Mouse (Mus musculus): ENCODE results near the gene Gm18596. TPM values are rescaled to one million over a fixed set of nuclear protein-coding genes. Genes with fewer than 3 reads are reported as not detected.
"Not testable (repeated sequence)": the region's sequence is repeated elsewhere in the genome, so short reads cannot be mapped to it uniquely, and the experiment has no call there.

Gene Gm18596
- not detected in 2 replicates for polyA plus RNA-seq (2011; ENCODE audit: insufficient read depth, insufficient read length, low replicate concordance, missing spikeins)

GRCm38 (mm10) chr10:77741924-77742688, at the start of gene Gm18596:
TSS of gene Gm18596 (minus strand) at chr10:77742638.
- not testable (repeated sequence) for H3K27ac ChIP-seq (ENCODE audit: control insufficient read depth, insufficient read depth, low read depth, low read length, poor library complexity); H3K4me1 ChIP-seq (ENCODE audit: control insufficient read depth, insufficient read depth, low read length); H3K4me3 ChIP-seq (replicated peaks; ENCODE audit: control insufficient read depth, low read depth, low read length)
- WGBS = 59% methylated on average over 5 of the region's 5 CpGs

- 67% methylated on average over 2 of the region's 2 CpGs for WGBS
- no peak overlapping the region for H3K27ac ChIP-seq (ENCODE audit: control insufficient read depth, insufficient read depth, low read depth, low read length, poor library complexity)
These were observed 46.2 kb upstream of the Gm18596 start for GRCm38 (mm10) chr10:77788621-77789020.

GRCm38 (mm10) chr10:77787876-77788275, 45.4 kb upstream of the Gm18596 start, which contains the start of gene Gm7137:
TSS of gene Gm7137 (minus strand) at chr10:77788200.
- WGBS = 78% methylated on average over 1 of the region's 1 CpGs

More at GRCm38 (mm10) chr10:77788621-77789020, 46.2 kb upstream of the Gm18596 start:
- H3K4me3 ChIP-seq (replicated peaks; ENCODE audit: control insufficient read depth, low read depth, low read length) = no peak overlapping the region
- H3K4me1 ChIP-seq (ENCODE audit: control insufficient read depth, insufficient read depth, low read length) = no peaks in the 10 kb centered on the region
- no peak for TF ChIP-seq CTCF (IDR thresholded peaks at IDR 0.05; ENCODE audit: control insufficient read depth, insufficient read depth, low read length)
- no peak for TF ChIP-seq POLR2A (IDR thresholded peaks at IDR 0.05; ENCODE audit: borderline replicate concordance, control insufficient read depth, low read depth, low read length)

GRCm38 (mm10) chr10:77783396-77783795, 41.0 kb upstream of the Gm18596 start:
- not testable (repeated sequence) for H3K27ac ChIP-seq (ENCODE audit: control insufficient read depth, insufficient read depth, low read depth, low read length, poor library complexity); H3K4me1 ChIP-seq (ENCODE audit: control insufficient read depth, insufficient read depth, low read length); H3K4me3 ChIP-seq (replicated peaks; ENCODE audit: control insufficient read depth, low read depth, low read length)
- 82% methylated on average over 3 of the region's 3 CpGs for WGBS

More at GRCm38 (mm10) chr10:77787876-77788275, 45.4 kb upstream of the Gm18596 start, which contains the start of gene Gm7137:
- H3K4me1 ChIP-seq (ENCODE audit: control insufficient read depth, insufficient read depth, low read length); H3K4me3 ChIP-seq (replicated peaks; ENCODE audit: control insufficient read depth, low read depth, low read length); H3K27ac ChIP-seq (ENCODE audit: control insufficient read depth, insufficient read depth, low read depth, low read length, poor library complexity): not testable (repeated sequence)

- not testable (repeated sequence) for H3K27ac ChIP-seq (ENCODE audit: control insufficient read depth, insufficient read depth, low read depth, low read length, poor library complexity); H3K4me1 ChIP-seq (ENCODE audit: control insufficient read depth, insufficient read depth, low read length); H3K4me3 ChIP-seq (replicated peaks; ENCODE audit: control insufficient read depth, low read depth, low read length)
- no CpG with 5 or more reads among the region's 1 CpGs for WGBS
These were observed 40.0 kb upstream of the Gm18596 start, which contains the start of gene Gm3250 for GRCm38 (mm10) chr10:77782442-77782841. TSS of gene Gm3250 (minus strand) at chr10:77782542.

- 63% methylated on average over 1 of the region's 1 CpGs for WGBS
- H3K4me3 ChIP-seq (replicated peaks; ENCODE audit: control insufficient read depth, low read depth, low read length); H3K27ac ChIP-seq (ENCODE audit: control insufficient read depth, insufficient read depth, low read depth, low read length, poor library complexity); H3K4me1 ChIP-seq (ENCODE audit: control insufficient read depth, insufficient read depth, low read length): not testable (repeated sequence)
These were observed 34.4 kb upstream of the Gm18596 start, which contains the start of gene Gm7138 for GRCm38 (mm10) chr10:77776844-77777243. TSS of gene Gm7138 (minus strand) at chr10:77776944.

- 92% methylated on average over 2 of the region's 3 CpGs for WGBS
- H3K4me1 ChIP-seq (ENCODE audit: control insufficient read depth, insufficient read depth, low read length) = not testable (repeated sequence)
These were observed 29.7 kb upstream of the Gm18596 start for GRCm38 (mm10) chr10:77772142-77772541.

GRCm38 (mm10) chr10:77771225-77771624, 28.8 kb upstream of the Gm18596 start, which contains the start of gene Gm3238:
TSS of gene Gm3238 (minus strand) at chr10:77771325.
- not testable (repeated sequence) for H3K4me1 ChIP-seq (ENCODE audit: control insufficient read depth, insufficient read depth, low read length); H3K27ac ChIP-seq (ENCODE audit: control insufficient read depth, insufficient read depth, low read depth, low read length, poor library complexity); H3K4me3 ChIP-seq (replicated peaks; ENCODE audit: control insufficient read depth, low read depth, low read length)
- WGBS = 88% methylated on average over 1 of the region's 1 CpGs

More at GRCm38 (mm10) chr10:77772142-77772541, 29.7 kb upstream of the Gm18596 start:
- not testable (repeated sequence) for H3K4me3 ChIP-seq (replicated peaks; ENCODE audit: control insufficient read depth, low read depth, low read length); H3K27ac ChIP-seq (ENCODE audit: control insufficient read depth, insufficient read depth, low read depth, low read length, poor library complexity)

GRCm38 (mm10) chr10:77769727-77770126, 27.3 kb upstream of the Gm18596 start:
- 78% methylated on average over 1 of the region's 1 CpGs for WGBS
- TF ChIP-seq CTCF (IDR thresholded peaks at IDR 0.05; ENCODE audit: control insufficient read depth, insufficient read depth, low read length) (no peak), POLR2A (IDR thresholded peaks at IDR 0.05; ENCODE audit: borderline replicate concordance, control insufficient read depth, low read depth, low read length) (no peak)
- no peak overlapping the region for H3K27ac ChIP-seq (ENCODE audit: control insufficient read depth, insufficient read depth, low read depth, low read length, poor library complexity)
- no peaks in the 10 kb centered on the region for H3K4me1 ChIP-seq (ENCODE audit: control insufficient read depth, insufficient read depth, low read length)
- no peak overlapping the region for H3K4me3 ChIP-seq (replicated peaks; ENCODE audit: control insufficient read depth, low read depth, low read length)

- H3K4me1 ChIP-seq (ENCODE audit: control insufficient read depth, insufficient read depth, low read length); H3K27ac ChIP-seq (ENCODE audit: control insufficient read depth, insufficient read depth, low read depth, low read length, poor library complexity); H3K4me3 ChIP-seq (replicated peaks; ENCODE audit: control insufficient read depth, low read depth, low read length): not testable (repeated sequence)
- WGBS = no CpG with 5 or more reads among the region's 1 CpGs
These were observed 17.1 kb upstream of the Gm18596 start, which contains the start of gene Gm3233 for GRCm38 (mm10) chr10:77759582-77759981. TSS of gene Gm3233 (minus strand) at chr10:77759682.
